Mouse (Mus musculus) brain, adult 2 months (tissue): ENCODE measurements around the gene Ak9.

ENCODE experiments used
- DNase-seq: peaks from one replicate; pipeline ENCODE4 v3.0.0; 2011; ENCODE audit warnings: low read depth, low spot score

Gene Ak9

DNA sequence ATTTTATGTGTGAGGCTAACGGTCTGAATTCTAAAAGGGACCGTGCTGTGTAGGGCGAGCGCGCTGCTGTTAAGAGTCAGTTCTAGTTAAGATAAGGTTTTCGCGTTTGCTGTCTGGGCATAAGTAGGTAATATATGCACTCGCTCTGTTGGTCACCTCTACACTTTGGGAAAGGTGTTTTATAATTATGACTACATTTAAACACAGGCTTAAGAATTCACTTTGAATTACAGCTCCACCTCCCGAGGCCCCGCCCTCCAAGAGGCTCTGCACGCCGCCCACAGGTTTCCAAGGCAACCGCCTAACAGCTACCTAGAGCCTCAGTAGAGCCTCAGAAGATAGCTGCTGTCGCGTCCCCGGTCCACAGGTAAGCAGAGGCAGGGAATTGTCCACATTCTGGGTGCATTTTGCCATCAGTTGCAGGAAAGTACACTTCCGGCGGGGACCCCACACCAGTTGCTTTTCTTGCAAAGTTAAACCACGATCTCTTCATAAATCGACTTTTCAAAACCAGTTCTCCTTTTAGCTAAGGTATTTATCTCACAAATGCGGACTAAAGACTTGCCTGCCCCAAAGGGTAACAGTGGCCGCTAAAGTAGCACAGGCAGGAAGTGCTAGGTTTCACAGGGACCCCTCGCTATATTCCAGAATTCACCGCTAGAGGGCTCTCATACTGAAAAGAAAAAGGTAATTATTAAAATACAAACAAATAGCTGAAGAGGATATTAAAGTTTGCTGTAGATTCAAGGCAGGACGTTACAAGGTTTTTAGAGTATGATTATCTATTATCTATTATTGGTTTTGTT, at the start of gene Ak9:
Gene Ak9 (plus strand): TSS at position 342 of the 806 bp plus-strand sequence.
- peak; percentile 96 for DNase-seq

DNA sequence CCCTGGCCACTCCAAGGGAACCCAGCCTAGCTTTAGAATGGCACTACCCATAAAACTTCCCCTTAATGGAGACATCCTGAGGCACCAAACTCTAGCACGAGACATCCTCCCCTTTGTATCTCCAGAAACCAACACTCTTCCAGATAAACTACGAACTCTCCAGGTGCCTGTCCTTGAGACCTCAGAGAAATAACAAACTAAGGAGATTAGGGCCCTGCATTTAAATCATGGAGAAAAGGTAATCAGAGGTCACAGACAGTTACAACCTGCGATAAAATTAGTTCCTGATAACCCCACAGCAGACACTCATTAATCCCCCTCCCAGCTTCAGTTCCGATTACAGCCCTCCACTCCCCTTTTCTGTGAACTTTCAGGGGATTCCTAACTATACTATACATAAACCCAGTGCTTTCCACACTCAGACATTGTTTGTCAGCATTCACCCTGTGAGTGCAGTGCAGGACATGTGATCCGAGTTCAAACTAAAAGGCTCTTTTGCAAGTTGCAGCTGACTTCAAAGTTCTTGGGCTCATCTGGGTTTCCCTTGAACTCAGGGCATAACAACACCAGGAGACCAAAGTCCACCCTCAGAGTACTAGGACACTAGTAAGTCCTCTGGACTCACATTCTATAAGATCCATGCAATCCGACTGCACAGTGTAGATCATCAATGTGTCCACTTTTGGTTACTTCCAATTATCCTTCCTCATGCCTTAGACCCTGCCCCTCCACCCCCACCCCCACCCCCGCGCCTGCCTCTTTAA, 43.4 kb upstream of the Ak9 start:
- DNase-seq, result no peak

DNA sequence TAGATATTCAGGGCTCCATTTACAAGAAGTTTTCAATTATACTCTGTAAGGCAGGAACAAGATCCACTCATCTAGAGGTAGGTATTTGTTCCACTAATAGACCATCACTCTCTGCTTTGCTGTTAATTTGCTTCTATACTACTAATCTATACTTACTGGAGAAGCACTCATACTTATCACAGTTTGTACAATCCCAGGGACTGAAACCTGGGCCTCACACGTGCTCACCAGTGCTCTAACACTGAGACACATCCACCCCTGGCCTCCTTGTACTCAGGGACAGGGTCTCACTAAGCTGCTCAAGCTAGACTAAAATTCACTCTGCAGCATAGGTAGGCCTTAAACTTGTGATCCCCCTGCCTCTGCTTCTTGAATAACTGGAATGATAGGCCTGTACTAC, 42.6 kb upstream of the Ak9 start:
- no peak for DNase-seq

GRCm38 (mm10) chr10:41261889-41262288, 41.9 kb upstream of the Ak9 start:
- no peak for DNase-seq

DNA sequence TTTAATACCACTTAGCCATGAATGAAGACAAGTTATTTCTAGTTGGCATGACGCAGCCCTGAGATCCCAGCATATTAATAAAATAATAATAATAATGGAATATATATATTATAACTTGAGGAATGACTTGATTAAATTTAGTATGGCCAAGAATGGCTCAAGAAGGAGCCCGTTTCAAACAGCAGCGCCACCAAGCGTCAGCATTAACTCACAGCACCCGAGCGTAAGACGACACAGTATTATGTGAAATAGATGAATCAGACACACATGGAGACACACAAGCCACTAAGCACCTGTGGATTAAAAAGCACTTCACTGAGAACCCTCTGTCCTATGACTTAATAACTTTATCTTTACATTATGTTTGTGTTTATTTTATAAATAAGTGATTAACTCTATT, 31.9 kb upstream of the Ak9 start:
- DNase-seq, result peak; percentile 46

DNA sequence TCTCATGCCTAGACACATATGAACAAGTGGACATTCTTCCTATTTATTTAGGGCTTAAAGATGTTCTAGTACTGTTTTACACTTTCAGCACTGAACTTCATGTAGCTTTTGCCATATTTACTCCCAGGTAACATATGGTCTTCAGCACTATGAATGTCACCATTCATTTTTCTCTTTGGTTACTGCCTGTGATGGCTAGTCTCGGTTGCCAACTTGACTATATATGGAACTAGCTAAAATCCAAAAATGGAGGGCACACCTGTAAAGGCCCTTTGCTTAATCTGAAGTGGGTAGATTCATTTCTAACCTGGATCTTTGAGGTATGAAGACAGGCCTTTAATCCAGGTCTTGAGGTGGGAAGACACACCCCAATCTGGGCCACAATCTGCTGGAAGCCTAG, 28.9 kb upstream of the Ak9 start:
- peak; percentile 23 for DNase-seq

DNA sequence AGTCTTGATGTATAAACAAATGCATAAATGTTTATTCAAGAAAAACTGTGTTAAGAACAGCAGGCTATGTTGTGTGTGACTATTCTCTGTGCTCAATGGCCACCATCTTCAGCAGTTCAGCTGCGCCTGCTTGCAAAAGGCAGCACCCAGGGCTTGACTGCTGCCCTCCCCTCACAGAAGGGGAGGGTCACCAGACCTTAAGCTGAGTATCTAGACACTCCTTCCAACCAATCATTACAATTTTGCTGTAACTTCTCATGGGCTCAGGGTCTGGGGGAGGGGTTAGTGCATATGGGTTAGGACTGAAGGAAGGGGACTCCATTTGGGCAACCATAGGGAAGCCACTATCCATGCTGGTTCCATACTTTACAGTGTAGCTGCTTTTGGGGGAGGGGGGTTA, 25.0 kb upstream of the Ak9 start:
- DNase-seq, result no peak

DNA sequence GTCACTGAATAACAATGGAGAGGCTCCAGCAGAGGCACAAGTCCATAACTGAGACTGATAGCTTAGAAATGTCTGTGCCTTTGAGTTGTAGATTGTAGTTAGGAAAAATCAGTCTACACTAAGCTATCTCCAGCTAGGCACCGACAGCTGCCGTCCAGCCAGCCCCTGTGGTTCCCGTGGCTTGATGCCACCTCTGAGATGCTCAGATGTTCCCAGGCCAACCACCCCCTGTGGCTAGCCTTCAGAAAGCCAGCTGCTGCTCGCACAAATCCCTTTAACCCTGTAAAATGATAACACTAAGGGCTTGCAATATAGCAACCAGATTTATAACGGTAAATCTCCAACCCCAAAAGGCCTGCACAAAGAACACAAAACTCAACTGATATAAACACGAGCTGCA, 23.6 kb upstream of the Ak9 start:
- DNase-seq, result peak; percentile 24

GRCm38 (mm10) chr10:41280796-41281195, 23.0 kb upstream of the Ak9 start:
- peak; percentile 59 for DNase-seq

- no peak for DNase-seq
Measured at GRCm38 (mm10) chr10:41282086-41282485, 21.7 kb upstream of the Ak9 start.

DNA sequence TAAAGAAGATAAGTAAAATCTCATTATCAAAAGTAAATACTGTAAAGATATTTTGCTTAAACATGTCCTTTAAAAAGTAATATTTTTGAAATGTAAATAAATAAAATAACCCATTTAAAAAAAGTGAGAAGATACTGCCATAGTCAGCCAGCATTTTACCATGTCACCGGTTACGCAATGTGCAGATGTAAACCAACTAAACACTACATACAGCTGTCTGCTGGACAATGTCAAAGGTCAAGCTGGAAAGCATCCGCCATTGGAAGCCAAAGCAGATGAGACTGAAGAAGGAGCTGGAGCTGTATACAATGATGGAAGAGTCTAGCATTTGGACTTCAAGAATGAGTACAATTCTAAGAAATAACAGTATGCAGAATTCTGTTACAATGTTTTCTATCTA, 16.2 kb upstream of the Ak9 start:
- DNase-seq, result no peak

GRCm38 (mm10) chr10:41288074-41288473, 15.7 kb upstream of the Ak9 start:
- DNase-seq, result no peak

DNA sequence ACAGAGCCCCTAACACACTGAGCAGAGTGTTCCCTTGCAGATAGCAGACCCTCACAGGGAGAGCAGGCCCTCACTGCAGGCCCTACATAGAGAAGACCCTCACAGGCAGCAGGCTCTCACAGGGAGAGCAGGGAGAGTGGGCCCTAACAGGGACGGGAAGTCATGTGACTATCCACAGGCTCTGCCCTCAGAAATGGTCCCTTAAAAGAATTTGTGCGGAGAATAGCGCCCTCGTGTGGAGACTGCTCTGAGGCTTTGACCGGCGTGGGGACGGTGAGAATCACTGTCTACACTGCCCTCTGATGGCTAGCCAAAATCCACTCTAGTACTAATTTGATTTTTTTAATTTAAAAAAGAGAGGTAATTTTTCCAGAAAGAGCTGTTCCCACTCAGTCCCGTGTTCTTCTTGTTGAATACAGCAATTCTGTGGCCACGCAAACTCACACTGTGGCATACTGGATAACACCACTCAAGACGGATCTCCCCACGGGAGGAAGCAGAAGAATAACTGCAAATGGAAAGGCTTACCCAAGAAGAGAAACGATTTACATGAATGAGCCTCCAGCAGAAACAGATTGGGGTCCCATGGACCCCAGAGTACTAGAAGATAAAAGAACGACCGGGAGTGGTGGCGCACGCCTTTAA, 14.9 kb upstream of the Ak9 start:
- DNase-seq, result peak; percentile 94

GRCm38 (mm10) chr10:41291021-41291420, 12.8 kb upstream of the Ak9 start:
- DNase-seq, result no peak

DNA sequence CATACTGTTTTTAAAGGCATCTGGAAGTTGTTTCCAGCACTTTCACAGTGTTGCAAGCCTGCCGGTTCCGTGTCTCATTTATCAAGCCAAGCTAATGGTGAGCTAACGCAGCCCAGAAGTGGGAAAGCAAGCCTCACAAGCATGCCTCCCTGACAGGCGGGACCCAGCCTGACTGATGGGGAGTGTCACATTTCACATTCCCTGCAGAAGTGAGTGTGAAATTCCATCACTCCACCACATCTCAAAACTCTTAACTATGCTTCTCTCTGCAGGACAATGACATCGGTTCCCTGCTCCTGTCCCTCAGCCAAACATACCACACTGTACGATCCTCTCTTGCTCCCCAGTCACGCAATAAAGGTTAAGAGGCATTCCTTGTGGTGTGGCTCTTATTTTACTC, 10.8 kb upstream of the Ak9 start:
- no peak for DNase-seq

GRCm38 (mm10) chr10:41294734-41295133, 9.0 kb upstream of the Ak9 start:
- DNase-seq, result peak; percentile 41

DNA sequence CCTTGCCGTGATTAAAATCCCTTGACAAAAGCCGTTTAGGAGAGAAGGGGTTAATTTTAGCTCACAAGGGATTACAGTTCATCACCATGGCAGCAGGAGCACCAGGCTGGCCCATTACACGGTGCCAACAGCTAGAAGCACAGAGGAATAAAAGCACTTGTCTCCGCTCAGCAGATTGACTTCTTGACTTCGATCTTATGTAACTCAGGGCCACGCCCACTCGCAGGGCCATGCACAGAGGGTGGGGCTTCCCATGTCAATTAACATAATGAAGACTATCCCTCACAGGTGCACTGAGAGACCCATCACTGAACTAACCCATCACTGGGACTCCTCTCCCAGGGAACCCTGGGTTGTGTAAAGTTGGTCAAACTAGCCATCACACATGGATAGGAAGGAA, 8.6 kb upstream of the Ak9 start:
- DNase-seq, result peak; percentile 83

- no peak for DNase-seq
Measured at GRCm38 (mm10) chr10:41300161-41300560, 3.6 kb upstream of the Ak9 start.

GRCm38 (mm10) chr10:41302689-41303431, 920 bp upstream of the Ak9 start, which contains the start of gene Fig4:
Fig4 (minus strand) TSS chr10:41303260.
- peak; percentile 95 for DNase-seq

DNA sequence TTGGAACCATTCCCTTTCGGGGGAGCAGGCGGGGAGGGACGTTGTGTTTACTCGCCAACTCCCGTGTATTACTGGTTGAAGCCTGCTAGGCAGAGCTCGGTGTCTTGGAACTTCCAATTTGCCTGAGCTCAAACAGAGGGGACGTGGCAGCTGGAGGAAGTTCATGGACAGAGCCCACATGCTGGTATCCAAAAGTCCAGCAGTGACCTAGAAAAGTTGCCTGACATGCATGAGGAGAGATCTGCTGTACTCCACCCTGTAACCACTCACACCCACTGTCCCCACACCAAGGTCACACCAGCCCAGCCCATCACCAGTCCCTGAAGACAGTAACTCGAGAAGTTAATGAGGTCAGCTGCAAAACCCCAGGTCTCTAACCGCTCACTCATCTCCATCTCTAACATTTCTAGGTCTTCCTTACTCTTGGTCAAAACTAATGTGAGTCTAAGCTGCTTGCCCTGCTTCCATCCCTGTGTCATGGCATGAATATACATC, 1.2 kb downstream of the Ak9 start:
- no peak for DNase-seq

DNA sequence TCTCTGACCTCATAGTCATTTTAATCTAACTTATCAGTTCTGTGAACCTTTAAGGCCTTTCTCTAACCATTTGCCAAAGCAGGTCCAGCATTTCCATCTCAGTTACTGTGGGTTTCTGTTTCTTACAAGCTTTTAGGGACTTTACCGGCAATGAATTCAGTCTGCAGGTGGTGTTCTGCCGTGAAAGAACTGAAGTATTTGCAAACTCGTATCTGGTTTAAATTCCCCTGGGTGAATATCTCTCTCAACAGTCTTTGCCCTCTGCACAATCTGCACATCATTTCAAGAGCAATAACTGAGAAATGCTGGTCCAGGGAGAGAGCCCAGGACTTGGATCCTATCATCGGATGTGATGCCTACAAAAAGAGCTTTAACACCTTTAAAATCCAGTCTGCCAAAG, 4.4 kb downstream of the Ak9 start:
- no peak for DNase-seq

GRCm38 (mm10) chr10:41315866-41316265, 12.1 kb downstream of the Ak9 start:
- DNase-seq, result peak; percentile 37
